Mouse (Mus musculus): ENCODE data around the gene Ear6. TPM values are rescaled to one million over a fixed set of nuclear protein-coding genes. Genes with fewer than 3 reads are reported as not detected.

Gene Ear6
- polyA plus RNA-seq, 1 experiment: not detected

DNA sequence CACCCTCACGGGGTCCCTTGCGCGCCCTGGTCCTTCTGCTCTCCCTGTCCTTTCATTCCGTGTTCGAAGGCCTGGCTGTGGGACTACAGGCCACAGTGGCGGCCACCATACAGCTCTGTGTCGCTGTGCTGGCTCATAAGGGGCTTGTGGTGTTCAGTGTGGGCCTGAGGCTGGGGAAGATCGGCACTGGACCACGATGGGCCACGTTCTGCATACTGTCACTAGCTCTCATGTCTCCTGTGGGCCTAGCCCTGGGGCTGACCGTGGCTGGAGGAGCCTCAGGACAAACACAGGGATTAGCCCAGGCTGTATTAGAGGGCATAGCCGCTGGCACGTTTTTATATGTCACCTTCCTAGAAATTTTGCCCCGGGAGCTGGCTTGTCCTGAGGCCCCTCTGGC is 41.6 kb downstream of the Ear6 start:
- no peak for TF ChIP-seq CTCF (IDR thresholded peaks at IDR 0.05; ENCODE audit: control insufficient read depth, insufficient read depth, insufficient read length)
- no peak for TF ChIP-seq MAX (IDR thresholded peaks at IDR 0.05)
- TF ChIP-seq MYOG (IDR thresholded peaks at IDR 0.05; ENCODE audit: control insufficient read depth, extremely low read depth, insufficient read length): no peak
- no peak for TF ChIP-seq USF1 (IDR thresholded peaks at IDR 0.05; ENCODE audit: low read depth)
- TF ChIP-seq MYOD1 (IDR thresholded peaks at IDR 0.05; ENCODE audit: control insufficient read depth, insufficient read length, low read depth): no peak
- TF ChIP-seq CEBPB (IDR thresholded peaks at IDR 0.05; ENCODE audit: low read depth): no peak
- TF ChIP-seq FOSL1 (IDR thresholded peaks at IDR 0.05; ENCODE audit: insufficient read depth, low read length, poor library complexity, severe bottlenecking): no peak
- H3ac ChIP-seq (ENCODE audit: control insufficient read depth, insufficient read length, low read depth): no peak overlapping the region
- H3K27me3 ChIP-seq (ENCODE audit: control insufficient read depth, insufficient read depth, insufficient read length): no peaks in the 10 kb centered on the region

DNA sequence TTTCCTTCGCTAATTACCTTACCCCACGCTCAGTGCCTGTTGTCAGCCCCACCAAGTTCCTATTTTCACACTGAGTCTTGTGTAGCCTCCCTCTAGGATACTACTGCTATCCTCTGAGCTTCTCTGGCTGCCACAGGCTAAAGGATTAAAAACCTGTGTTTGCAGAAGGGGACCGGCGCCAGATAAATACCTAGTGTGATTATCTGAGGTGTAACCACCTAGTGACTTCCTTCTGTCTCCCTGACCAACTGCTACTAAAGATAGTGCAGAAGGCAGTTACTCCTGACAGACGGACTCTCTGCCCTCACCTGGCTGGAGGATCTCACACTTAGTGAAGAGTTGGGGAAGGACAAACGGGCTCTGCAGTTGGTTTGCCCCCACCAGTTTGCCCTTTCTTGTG is 42.5 kb downstream of the Ear6 start:
- TF ChIP-seq MYOD1 (IDR thresholded peaks at IDR 0.05; ENCODE audit: control insufficient read depth, insufficient read length, low read depth) (no peak), MYOG (IDR thresholded peaks at IDR 0.05; ENCODE audit: control insufficient read depth, extremely low read depth, insufficient read length) (no peak), MAX (IDR thresholded peaks at IDR 0.05) (no peak), CEBPB (IDR thresholded peaks at IDR 0.05; ENCODE audit: low read depth) (no peak), CTCF (IDR thresholded peaks at IDR 0.05; ENCODE audit: control insufficient read depth, insufficient read depth, insufficient read length) (no peak)
- Histone ChIP-seq H3K79me2 (ENCODE audit: control insufficient read depth, insufficient read depth) (no peaks in the 10 kb centered on the region), H3K27me3 (ENCODE audit: control insufficient read depth, insufficient read depth, insufficient read length) (no peaks in the 10 kb centered on the region), H3K4me3 (ENCODE audit: insufficient read depth, poor library complexity, severe bottlenecking) (no peak overlapping the region), H3K79me3 (ENCODE audit: low read depth) (no peaks in the 10 kb centered on the region), H3ac (ENCODE audit: control insufficient read depth, insufficient read length, low read depth) (no peak overlapping the region), H3K36me3 (ENCODE audit: control insufficient read depth, insufficient read depth) (peaks cover 6% of the 10 kb centered on the region)

More for the DNA sequence above, 41.6 kb downstream of the Ear6 start:
- Histone ChIP-seq H3K79me2 (ENCODE audit: control insufficient read depth, insufficient read depth) (no peaks in the 10 kb centered on the region), H3K4me3 (ENCODE audit: insufficient read depth, poor library complexity, severe bottlenecking) (no peak overlapping the region), H3K79me3 (ENCODE audit: low read depth) (no peaks in the 10 kb centered on the region), H3K36me3 (ENCODE audit: control insufficient read depth, insufficient read depth) (peaks cover 12% of the 10 kb centered on the region)

DNA sequence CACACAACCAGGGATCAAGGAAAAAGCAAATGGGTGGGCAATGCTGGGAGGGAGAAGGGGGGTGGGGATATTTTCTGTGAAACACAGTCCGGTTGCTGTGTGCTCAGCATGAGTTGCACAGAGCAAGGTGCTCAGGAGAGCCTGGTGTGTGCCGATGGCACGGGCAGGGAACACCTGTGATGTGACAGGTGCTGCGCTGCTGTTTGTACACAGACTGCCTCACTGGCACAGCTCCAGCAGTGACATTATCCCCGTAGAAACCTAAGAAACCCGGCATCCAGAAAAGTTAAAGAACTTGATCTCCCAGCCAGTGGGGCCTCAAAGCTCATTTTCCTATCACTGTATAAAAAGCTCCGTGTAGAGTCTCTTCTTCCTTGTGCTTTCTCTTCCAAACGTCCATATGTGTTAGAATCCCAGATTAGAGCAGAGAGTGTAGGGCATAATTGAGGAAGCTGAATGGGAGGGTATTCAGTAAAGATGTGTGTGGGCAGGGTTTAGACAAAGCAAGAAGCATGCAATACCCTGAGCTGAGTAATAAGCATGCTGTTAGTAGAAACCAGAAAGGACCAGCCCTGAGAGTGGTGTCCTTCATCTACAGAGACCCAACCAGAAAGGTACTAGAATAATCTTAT is 43.2 kb downstream of the Ear6 start:
- H3K27me3 ChIP-seq (ENCODE audit: control insufficient read depth, insufficient read depth, insufficient read length): no peaks in the 10 kb centered on the region
- H3K4me3 ChIP-seq (ENCODE audit: insufficient read depth, poor library complexity, severe bottlenecking): no peak overlapping the region
- no peaks in the 10 kb centered on the region for H3K79me2 ChIP-seq (ENCODE audit: control insufficient read depth, insufficient read depth)
- no peaks in the 10 kb centered on the region for H3K36me3 ChIP-seq (ENCODE audit: control insufficient read depth, insufficient read depth)
- H3K79me3 ChIP-seq (ENCODE audit: low read depth): no peaks in the 10 kb centered on the region
- no peak overlapping the region for H3ac ChIP-seq (ENCODE audit: control insufficient read depth, insufficient read length, low read depth)
- TF ChIP-seq USF1 (IDR thresholded peaks at IDR 0.05; ENCODE audit: low read depth) (no peak), MYOD1 (IDR thresholded peaks at IDR 0.05; ENCODE audit: control insufficient read depth, insufficient read length, low read depth) (no peak), FOSL1 (IDR thresholded peaks at IDR 0.05; ENCODE audit: insufficient read depth, low read length, poor library complexity, severe bottlenecking) (no peak), CEBPB (IDR thresholded peaks at IDR 0.05; ENCODE audit: low read depth) (no peak), MAX (IDR thresholded peaks at IDR 0.05) (no peak)

DNA sequence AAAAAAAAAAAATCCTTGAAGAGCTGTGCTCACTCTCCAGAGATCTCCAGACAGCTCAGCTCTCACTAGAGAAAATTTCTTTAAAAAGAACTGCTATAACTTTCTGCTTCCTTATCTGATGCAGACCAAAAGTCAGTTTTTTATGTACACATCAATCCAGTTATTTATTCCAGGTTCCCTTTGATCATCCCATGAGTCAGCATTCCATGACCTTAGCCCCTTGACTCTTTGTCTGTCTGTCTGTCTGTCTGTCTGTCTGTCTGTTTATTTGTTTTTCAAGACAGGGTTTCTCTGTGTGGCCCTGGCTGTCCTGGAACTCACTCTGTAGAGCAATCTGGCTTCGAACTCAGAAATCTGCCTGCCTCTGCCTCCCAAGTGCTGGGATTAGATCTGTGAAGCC is 45.9 kb downstream of the Ear6 start:
- H3K79me3 ChIP-seq (ENCODE audit: low read depth): no peaks in the 10 kb centered on the region
- no peaks in the 10 kb centered on the region for H3K79me2 ChIP-seq (ENCODE audit: control insufficient read depth, insufficient read depth)
- no peak overlapping the region for H3ac ChIP-seq (ENCODE audit: control insufficient read depth, insufficient read length, low read depth)
- TF ChIP-seq CEBPB (IDR thresholded peaks at IDR 0.05; ENCODE audit: low read depth) (no peak), FOSL1 (IDR thresholded peaks at IDR 0.05; ENCODE audit: insufficient read depth, low read length, poor library complexity, severe bottlenecking) (no peak), MYOG (IDR thresholded peaks at IDR 0.05; ENCODE audit: control insufficient read depth, extremely low read depth, insufficient read length) (no peak), CTCF (IDR thresholded peaks at IDR 0.05; ENCODE audit: control insufficient read depth, insufficient read depth, insufficient read length) (no peak), MAX (IDR thresholded peaks at IDR 0.05) (no peak), MYOD1 (IDR thresholded peaks at IDR 0.05; ENCODE audit: control insufficient read depth, insufficient read length, low read depth) (no peak), USF1 (IDR thresholded peaks at IDR 0.05; ENCODE audit: low read depth) (no peak)
- no peaks in the 10 kb centered on the region for H3K36me3 ChIP-seq (ENCODE audit: control insufficient read depth, insufficient read depth)
- H3K4me3 ChIP-seq (ENCODE audit: insufficient read depth, poor library complexity, severe bottlenecking): no peak overlapping the region
- H3K27me3 ChIP-seq (ENCODE audit: control insufficient read depth, insufficient read depth, insufficient read length): no peaks in the 10 kb centered on the region

- Histone ChIP-seq H3K36me3 (ENCODE audit: control insufficient read depth, insufficient read depth) (no peaks in the 10 kb centered on the region), H3K27me3 (ENCODE audit: control insufficient read depth, insufficient read depth, insufficient read length) (no peaks in the 10 kb centered on the region), H3K4me3 (ENCODE audit: insufficient read depth, poor library complexity, severe bottlenecking) (no peak overlapping the region), H3K79me3 (ENCODE audit: low read depth) (no peaks in the 10 kb centered on the region), H3ac (ENCODE audit: control insufficient read depth, insufficient read length, low read depth) (no peak overlapping the region), H3K79me2 (ENCODE audit: control insufficient read depth, insufficient read depth) (no peaks in the 10 kb centered on the region)
- TF ChIP-seq CEBPB (IDR thresholded peaks at IDR 0.05; ENCODE audit: low read depth) (no peak), CTCF (IDR thresholded peaks at IDR 0.05; ENCODE audit: control insufficient read depth, insufficient read depth, insufficient read length) (peak; percentile 13)
These were observed 49.6 kb downstream of the Ear6 start for GRCm38 (mm10) chr14:51902806-51903710.

All from C2C12 (cell line).